Mouse (Mus musculus): ENCODE results near the gene Cbarp.

The Cbarp gene

GRCm38 (mm10) chr10:80140666-80141035 lies at the start of gene Cbarp:
TSS of gene Cbarp (minus strand) at chr10:80140835.
- DNase-seq (ENCODE audit: low read depth, low spot score) = no peak

- DNase-seq (ENCODE audit: low read depth, low spot score) = no peak
Measured at GRCm38 (mm10) chr10:80189999-80190398, 49.4 kb upstream of the Cbarp start.

GRCm38 (mm10) chr10:80188453-80189024 lies 47.9 kb upstream of the Cbarp start:
- no peak for DNase-seq (ENCODE audit: low read depth, low spot score)

GRCm38 (mm10) chr10:80187739-80188138 lies 47.1 kb upstream of the Cbarp start:
- no peak for DNase-seq (ENCODE audit: low read depth, low spot score)

- no peak for DNase-seq (ENCODE audit: low read depth, low spot score)
Measured at GRCm38 (mm10) chr10:80186649-80187048, 46.0 kb upstream of the Cbarp start.

- no peak for DNase-seq (ENCODE audit: low read depth, low spot score)
Measured at GRCm38 (mm10) chr10:80182547-80182946, 41.9 kb upstream of the Cbarp start.

- DNase-seq (ENCODE audit: low read depth, low spot score) = no peak
Measured at GRCm38 (mm10) chr10:80180823-80181222, 40.2 kb upstream of the Cbarp start.

- DNase-seq (ENCODE audit: low read depth, low spot score) = no peak
Measured at GRCm38 (mm10) chr10:80180288-80180687, 39.7 kb upstream of the Cbarp start.

GRCm38 (mm10) chr10:80179068-80180051 lies 38.7 kb upstream of the Cbarp start, which contains the start of gene Efna2:
TSS of gene Efna2 (plus strand) at chr10:80179482.
- DNase-seq (ENCODE audit: low read depth, low spot score) = no peak

GRCm38 (mm10) chr10:80177441-80178279 lies 37.0 kb upstream of the Cbarp start:
- no peak for DNase-seq (ENCODE audit: low read depth, low spot score)

- DNase-seq (ENCODE audit: low read depth, low spot score) = no peak
Measured at GRCm38 (mm10) chr10:80176270-80176834, 35.7 kb upstream of the Cbarp start.

GRCm38 (mm10) chr10:80175536-80176269 lies 35.1 kb upstream of the Cbarp start:
- DNase-seq (ENCODE audit: low read depth, low spot score) = no peak

GRCm38 (mm10) chr10:80174705-80175104 lies 34.1 kb upstream of the Cbarp start:
- no peak for DNase-seq (ENCODE audit: low read depth, low spot score)

GRCm38 (mm10) chr10:80173955-80174640 lies 33.5 kb upstream of the Cbarp start:
- DNase-seq (ENCODE audit: low read depth, low spot score) = no peak

- no peak for DNase-seq (ENCODE audit: low read depth, low spot score)
Measured at GRCm38 (mm10) chr10:80173358-80173757, 32.7 kb upstream of the Cbarp start.

GRCm38 (mm10) chr10:80172527-80173292 lies 32.1 kb upstream of the Cbarp start, which contains the start of gene 1600002K03Rik:
TSS of gene 1600002K03Rik (plus strand) at chr10:80172944.
- DNase-seq (ENCODE audit: low read depth, low spot score) = no peak

GRCm38 (mm10) chr10:80171760-80172526 lies 31.3 kb upstream of the Cbarp start:
- DNase-seq (ENCODE audit: low read depth, low spot score) = no peak

- DNase-seq (ENCODE audit: low read depth, low spot score) = no peak
Measured at GRCm38 (mm10) chr10:80171252-80171651, 30.6 kb upstream of the Cbarp start.

GRCm38 (mm10) chr10:80170601-80171021 lies 30.0 kb upstream of the Cbarp start:
- DNase-seq (ENCODE audit: low read depth, low spot score) = no peak

Measured in retina, postnatal 7 days (tissue).